Mouse (Mus musculus): ENCODE data around the gene Tsacc. TPM values are rescaled to one million over a fixed set of nuclear protein-coding genes. Genes with fewer than 3 reads are reported as not detected.
"Not testable (repeated sequence)": the region's sequence is repeated elsewhere in the genome, so short reads cannot be mapped to it uniquely, and the experiment has no call there.

Tsacc gene
- polyA plus RNA-seq, 1 experiment from 2014 or later, result 12.8 TPM

GRCm38 (mm10) chr3:88324951-88325405 is 28.2 kb upstream of the Tsacc start, which contains the start of gene Glmp:
Glmp (plus strand) TSS chr3:88325023.
- Histone ChIP-seq H3K4me2 (replicated peaks) (peak within 1 kb of the TSS; percentile 90), H3K27me3 (no peaks in the 10 kb centered on the region), H3K4me3 (peak within 1 kb of the TSS; percentile 85), H3K27ac (peak within 1 kb of the TSS; percentile 44; the same call in 1 of the 2 replicates), H3K9ac (peak within 1 kb of the TSS; percentile 86), H3K4me1 (peaks cover 12% of the 10 kb centered on the region), H3K36me3 (peaks cover 69% of the 10 kb centered on the region), H3K9me3 (no peaks in the 10 kb centered on the region)
- ATAC-seq (ENCODE audit: low FRiP score, low read depth), result peak; percentile 80
- WGBS, result 2% methylated on average over 10 of the region's 10 CpGs

- Histone ChIP-seq H3K4me1 (peaks cover 17% of the 10 kb centered on the region), H3K4me2 (replicated peaks) (no peak overlapping the region), H3K9me3 (no peaks in the 10 kb centered on the region), H3K27ac (no peak overlapping the region), H3K4me3 (no peak overlapping the region), H3K9ac (no peak overlapping the region), H3K27me3 (no peaks in the 10 kb centered on the region), H3K36me3 (peaks cover 49% of the 10 kb centered on the region)
- WGBS, result 86% methylated on average over 1 of the region's 1 CpGs
- no peak for ATAC-seq (ENCODE audit: low FRiP score, low read depth)
These were observed 2.4 kb upstream of the Tsacc start for GRCm38 (mm10) chr3:88299172-88299571.

GRCm38 (mm10) chr3:88297321-88297851 is 587 bp upstream of the Tsacc start:
- under 1% methylated on average over 30 of the region's 30 CpGs for WGBS
- H3K4me1 ChIP-seq, result peaks cover 17% of the 10 kb centered on the region
- ATAC-seq (ENCODE audit: low FRiP score, low read depth), result no peak
- peak overlapping the region; percentile 94 for H3K4me2 ChIP-seq (replicated peaks)
- peak overlapping the region; percentile 80 for H3K4me3 ChIP-seq
- H3K36me3 ChIP-seq, result peaks cover 33% of the 10 kb centered on the region
- H3K27ac ChIP-seq, result peak overlapping the region; percentile 88
- H3K9me3 ChIP-seq, result no peaks in the 10 kb centered on the region
- no peaks in the 10 kb centered on the region for H3K27me3 ChIP-seq
- peak overlapping the region; percentile 89 for H3K9ac ChIP-seq

- Histone ChIP-seq H3K4me1 (peaks cover 17% of the 10 kb centered on the region), H3K36me3 (peaks cover 20% of the 10 kb centered on the region), H3K4me3 (peak overlapping the region; percentile 80), H3K27me3 (no peaks in the 10 kb centered on the region), H3K9me3 (no peaks in the 10 kb centered on the region), H3K27ac (peak overlapping the region; percentile 86), H3K9ac (peak overlapping the region; percentile 67), H3K4me2 (replicated peaks) (peak overlapping the region; percentile 94)
- peak; percentile 7; the same call in 1 of the 2 replicates for ATAC-seq (ENCODE audit: low FRiP score, low read depth)
- under 1% methylated on average over 12 of the region's 12 CpGs for WGBS
These were observed 664 bp downstream of the Tsacc start for GRCm38 (mm10) chr3:88296110-88296560.

- Histone ChIP-seq H3K36me3 (peaks cover 12% of the 10 kb centered on the region), H3K4me3 (peak overlapping the region; percentile 80; the same call in 1 of the 2 replicates), H3K4me2 (replicated peaks) (peak overlapping the region; percentile 94), H3K4me1 (peaks cover 17% of the 10 kb centered on the region)
- WGBS, result 62% methylated on average over 1 of the region's 1 CpGs
- H3K27ac ChIP-seq; H3K9me3 ChIP-seq; H3K27me3 ChIP-seq; ATAC-seq (ENCODE audit: low FRiP score, low read depth); H3K9ac ChIP-seq: not testable (repeated sequence)
These were observed 1.5 kb downstream of the Tsacc start for GRCm38 (mm10) chr3:88295272-88295671.

GRCm38 (mm10) chr3:88291970-88292369 is 4.8 kb downstream of the Tsacc start:
- H3K27me3 ChIP-seq, result no peaks in the 10 kb centered on the region
- H3K9ac ChIP-seq, result no peak overlapping the region
- H3K36me3 ChIP-seq, result no peaks in the 10 kb centered on the region
- ATAC-seq (ENCODE audit: low FRiP score, low read depth), result no peak
- H3K27ac ChIP-seq, result no peak overlapping the region
- H3K4me3 ChIP-seq, result no peak overlapping the region
- no peak overlapping the region for H3K4me2 ChIP-seq (replicated peaks)
- no peaks in the 10 kb centered on the region for H3K9me3 ChIP-seq
- 58% methylated on average over 4 of the region's 4 CpGs for WGBS
- peaks cover 4% of the 10 kb centered on the region; the same call in 1 of the 2 replicates for H3K4me1 ChIP-seq

- ATAC-seq (ENCODE audit: low FRiP score, low read depth); H3K4me3 ChIP-seq; H3K27me3 ChIP-seq; H3K9ac ChIP-seq; H3K9me3 ChIP-seq; H3K36me3 ChIP-seq; H3K4me1 ChIP-seq; H3K4me2 ChIP-seq (replicated peaks); H3K27ac ChIP-seq: not testable (repeated sequence)
- WGBS, result 89% methylated on average over 9 of the region's 10 CpGs
These were observed 8.6 kb downstream of the Tsacc start for GRCm38 (mm10) chr3:88288133-88288713.

GRCm38 (mm10) chr3:88287110-88287509 is 9.7 kb downstream of the Tsacc start, which contains the start of gene Gm38392:
Gm38392 (minus strand) TSS chr3:88287210.
- no peaks in the 10 kb centered on the region for H3K4me1 ChIP-seq
- H3K36me3 ChIP-seq, result no peaks in the 10 kb centered on the region; the same call in 1 of the 2 replicates
- no peak for ATAC-seq (ENCODE audit: low FRiP score, low read depth)
- H3K27ac ChIP-seq, result no peak within 1 kb of the TSS
- H3K9me3 ChIP-seq, result no peaks in the 10 kb centered on the region
- no peak within 1 kb of the TSS for H3K4me3 ChIP-seq
- H3K4me2 ChIP-seq (replicated peaks), result no peak within 1 kb of the TSS
- 96% methylated on average over 4 of the region's 4 CpGs for WGBS
- no peak within 1 kb of the TSS for H3K9ac ChIP-seq
- no peaks in the 10 kb centered on the region for H3K27me3 ChIP-seq

GRCm38 (mm10) chr3:88285565-88285895 is 11.3 kb downstream of the Tsacc start:
- H3K9ac ChIP-seq; H3K4me1 ChIP-seq; H3K36me3 ChIP-seq; H3K4me3 ChIP-seq; H3K4me2 ChIP-seq (replicated peaks); H3K9me3 ChIP-seq; H3K27ac ChIP-seq; H3K27me3 ChIP-seq; ATAC-seq (ENCODE audit: low FRiP score, low read depth): not testable (repeated sequence)
- WGBS, result 80% methylated on average over 2 of the region's 2 CpGs

GRCm38 (mm10) chr3:88284815-88285564 is 11.8 kb downstream of the Tsacc start:
- H3K27me3 ChIP-seq; H3K9ac ChIP-seq; H3K9me3 ChIP-seq; H3K36me3 ChIP-seq; ATAC-seq (ENCODE audit: low FRiP score, low read depth); H3K27ac ChIP-seq; H3K4me3 ChIP-seq; H3K4me2 ChIP-seq (replicated peaks); H3K4me1 ChIP-seq: not testable (repeated sequence)
- WGBS, result 95% methylated on average over 14 of the region's 14 CpGs

- H3K9me3 ChIP-seq; H3K27ac ChIP-seq; ATAC-seq (ENCODE audit: low FRiP score, low read depth); H3K36me3 ChIP-seq; H3K9ac ChIP-seq; H3K4me2 ChIP-seq (replicated peaks); H3K4me1 ChIP-seq; H3K4me3 ChIP-seq; H3K27me3 ChIP-seq: not testable (repeated sequence)
- WGBS, result 75% methylated on average over 11 of the region's 11 CpGs
These were observed 15.5 kb downstream of the Tsacc start for GRCm38 (mm10) chr3:88281141-88281916.

GRCm38 (mm10) chr3:88280035-88280434 is 16.8 kb downstream of the Tsacc start:
- 97% methylated on average over 2 of the region's 2 CpGs for WGBS
- no peak for ATAC-seq (ENCODE audit: low FRiP score, low read depth)
- no peaks in the 10 kb centered on the region for H3K36me3 ChIP-seq
- H3K27me3 ChIP-seq, result no peaks in the 10 kb centered on the region
- H3K9ac ChIP-seq, result no peak overlapping the region
- no peaks in the 10 kb centered on the region for H3K4me1 ChIP-seq
- H3K4me2 ChIP-seq (replicated peaks), result no peak overlapping the region
- H3K27ac ChIP-seq, result no peak overlapping the region
- no peak overlapping the region for H3K4me3 ChIP-seq
- no peaks in the 10 kb centered on the region for H3K9me3 ChIP-seq

Data from limb, embryonic 13.5 days (tissue).